Mouse (Mus musculus): ENCODE results near the gene Rpa3. TPM values are rescaled to one million over a fixed set of nuclear protein-coding genes. Genes with fewer than 3 reads are reported as not detected.
A peak's percentile ranks its signal among the peaks of the same experiment; 100 is the strongest.

Gene Rpa3
- total and polyA plus RNA-seq, 2 experiments from 2014 or later, result 23.8 to 38.6 TPM

- Histone ChIP-seq H3K4me3 (ENCODE audit: low read length) (no peak overlapping the region), H3K27me3 (ENCODE audit: insufficient read depth, low read length) (no peaks in the 10 kb centered on the region), H3K36me3 (ENCODE audit: insufficient read depth, low read length) (no peaks in the 10 kb centered on the region), H3K4me1 (ENCODE audit: insufficient read depth, low read length) (no peaks in the 10 kb centered on the region), H3K4me2 (ENCODE audit: low read depth, low read length) (no peak overlapping the region), H3K27ac (no peak overlapping the region), H3K9me3 (ENCODE audit: low read length) (no peaks in the 10 kb centered on the region), H3K9ac (replicated peaks; ENCODE audit: low read length) (no peak overlapping the region)
- no peak for DNase-seq (ENCODE audit: low spot score)
- WGBS, result 100% methylated on average over 3 of the region's 3 CpGs
- ATAC-seq, result no peak
- no peak for TF ChIP-seq CTCF (IDR thresholded peaks at IDR 0.05; ENCODE audit: low read depth)
Measured at GRCm38 (mm10) chr6:8286146-8286545, 27.2 kb upstream of the Rpa3 start.

- Histone ChIP-seq H3K4me3 (ENCODE audit: low read length) (no peak overlapping the region), H3K36me3 (ENCODE audit: insufficient read depth, low read length) (no peaks in the 10 kb centered on the region), H3K9ac (replicated peaks; ENCODE audit: low read length) (no peak overlapping the region), H3K4me1 (ENCODE audit: insufficient read depth, low read length) (no peaks in the 10 kb centered on the region), H3K9me3 (ENCODE audit: low read length) (no peaks in the 10 kb centered on the region), H3K27ac (no peak overlapping the region), H3K27me3 (ENCODE audit: insufficient read depth, low read length) (no peaks in the 10 kb centered on the region), H3K4me2 (ENCODE audit: low read depth, low read length) (no peak overlapping the region)
- WGBS, result 58% methylated on average over 3 of the region's 3 CpGs
- ATAC-seq (no peak), DNase-seq (ENCODE audit: low spot score) (peak; percentile 37)
- TF ChIP-seq CTCF (IDR thresholded peaks at IDR 0.05; ENCODE audit: low read depth), result no peak
Measured at GRCm38 (mm10) chr6:8285401-8285960, 26.5 kb upstream of the Rpa3 start.

GRCm38 (mm10) chr6:8283255-8283654 is 24.3 kb upstream of the Rpa3 start:
- no peak overlapping the region for H3K27ac ChIP-seq
- H3K36me3 ChIP-seq (ENCODE audit: insufficient read depth, low read length), result no peaks in the 10 kb centered on the region
- 69% methylated on average over 4 of the region's 4 CpGs for WGBS
- DNase-seq (ENCODE audit: low spot score) (no peak), ATAC-seq (no peak)
- H3K4me1 ChIP-seq (ENCODE audit: insufficient read depth, low read length), result no peaks in the 10 kb centered on the region
- H3K9me3 ChIP-seq (ENCODE audit: low read length), result no peaks in the 10 kb centered on the region
- no peaks in the 10 kb centered on the region for H3K27me3 ChIP-seq (ENCODE audit: insufficient read depth, low read length)
- TF ChIP-seq CTCF (IDR thresholded peaks at IDR 0.05; ENCODE audit: low read depth), result no peak
- H3K9ac ChIP-seq (replicated peaks; ENCODE audit: low read length), result no peak overlapping the region
- H3K4me3 ChIP-seq (ENCODE audit: low read length), result no peak overlapping the region
- no peak overlapping the region for H3K4me2 ChIP-seq (ENCODE audit: low read depth, low read length)

GRCm38 (mm10) chr6:8278426-8279002 is 19.5 kb upstream of the Rpa3 start:
- Histone ChIP-seq H3K27me3 (ENCODE audit: insufficient read depth, low read length) (no peaks in the 10 kb centered on the region), H3K36me3 (ENCODE audit: insufficient read depth, low read length) (no peaks in the 10 kb centered on the region), H3K4me3 (ENCODE audit: low read length) (no peak overlapping the region), H3K27ac (no peak overlapping the region), H3K9me3 (ENCODE audit: low read length) (no peaks in the 10 kb centered on the region), H3K9ac (replicated peaks; ENCODE audit: low read length) (no peak overlapping the region), H3K4me1 (ENCODE audit: insufficient read depth, low read length) (no peaks in the 10 kb centered on the region), H3K4me2 (ENCODE audit: low read depth, low read length) (no peak overlapping the region)
- WGBS, result 79% methylated on average over 5 of the region's 5 CpGs
- peak; percentile 53 for TF ChIP-seq CTCF (IDR thresholded peaks at IDR 0.05; ENCODE audit: low read depth)
- ATAC-seq (no peak), DNase-seq (ENCODE audit: low spot score) (no peak)

GRCm38 (mm10) chr6:8276431-8276830 is 17.5 kb upstream of the Rpa3 start:
- H3K36me3 ChIP-seq (ENCODE audit: insufficient read depth, low read length), result 0 out of 2 replicates have a peak, but pooled peaks cover 4% of the 10 kb centered on the region
- DNase-seq (ENCODE audit: low spot score) (no peak), ATAC-seq (no peak)
- no peak overlapping the region for H3K4me3 ChIP-seq (ENCODE audit: low read length)
- WGBS, result 88% methylated on average over 4 of the region's 4 CpGs
- no peak overlapping the region for H3K9ac ChIP-seq (replicated peaks; ENCODE audit: low read length)
- no peaks in the 10 kb centered on the region for H3K4me1 ChIP-seq (ENCODE audit: insufficient read depth, low read length)
- no peaks in the 10 kb centered on the region for H3K9me3 ChIP-seq (ENCODE audit: low read length)
- no peaks in the 10 kb centered on the region for H3K27me3 ChIP-seq (ENCODE audit: insufficient read depth, low read length)
- H3K4me2 ChIP-seq (ENCODE audit: low read depth, low read length), result no peak overlapping the region
- no peak overlapping the region for H3K27ac ChIP-seq
- TF ChIP-seq CTCF (IDR thresholded peaks at IDR 0.05; ENCODE audit: low read depth), result no peak

GRCm38 (mm10) chr6:8275098-8275497 is 16.1 kb upstream of the Rpa3 start:
- no peaks in the 10 kb centered on the region for H3K27me3 ChIP-seq (ENCODE audit: insufficient read depth, low read length)
- H3K4me2 ChIP-seq (ENCODE audit: low read depth, low read length), result no peak overlapping the region
- no peak overlapping the region for H3K9ac ChIP-seq (replicated peaks; ENCODE audit: low read length)
- 3% methylated on average over 1 of the region's 1 CpGs for WGBS
- no peak overlapping the region for H3K4me3 ChIP-seq (ENCODE audit: low read length)
- no peak overlapping the region for H3K27ac ChIP-seq
- H3K36me3 ChIP-seq (ENCODE audit: insufficient read depth, low read length), result 0 out of 2 replicates have a peak, but pooled peaks cover 4% of the 10 kb centered on the region
- TF ChIP-seq CTCF (IDR thresholded peaks at IDR 0.05; ENCODE audit: low read depth), result peak; percentile 75
- H3K9me3 ChIP-seq (ENCODE audit: low read length), result no peaks in the 10 kb centered on the region
- ATAC-seq, result peak; percentile 80; the same call in 1 of the 2 replicates
- peak; percentile 86 for DNase-seq (ENCODE audit: low spot score)
- no peaks in the 10 kb centered on the region for H3K4me1 ChIP-seq (ENCODE audit: insufficient read depth, low read length)

GRCm38 (mm10) chr6:8274387-8275054 is 15.5 kb upstream of the Rpa3 start:
- H3K27ac ChIP-seq, result no peak overlapping the region
- ATAC-seq, result peak; percentile 65; the same call in 1 of the 2 replicates

More at GRCm38 (mm10) chr6:8274387-8275054, 15.5 kb upstream of the Rpa3 start:
- Histone ChIP-seq H3K27me3 (ENCODE audit: insufficient read depth, low read length) (no peaks in the 10 kb centered on the region), H3K9me3 (ENCODE audit: low read length) (no peaks in the 10 kb centered on the region), H3K4me2 (ENCODE audit: low read depth, low read length) (no peak overlapping the region), H3K9ac (replicated peaks; ENCODE audit: low read length) (no peak overlapping the region), H3K36me3 (ENCODE audit: insufficient read depth, low read length) (0 out of 2 replicates have a peak, but pooled peaks cover 4% of the 10 kb centered on the region), H3K4me1 (ENCODE audit: insufficient read depth, low read length) (no peaks in the 10 kb centered on the region), H3K4me3 (ENCODE audit: low read length) (no peak overlapping the region)
- peak; percentile 76 for TF ChIP-seq CTCF (IDR thresholded peaks at IDR 0.05; ENCODE audit: low read depth)
- peak; percentile 61 for DNase-seq (ENCODE audit: low spot score)
- 36% methylated on average over 6 of the region's 6 CpGs for WGBS
